Mouse (Mus musculus) macrophage (primary cell): Measurements from ENCODE around the gene Ndrg2. TPM values are rescaled to one million over a fixed set of nuclear protein-coding genes. Genes with fewer than 3 reads are reported as not detected.
"Not testable (repeated sequence)": the region's sequence is repeated elsewhere in the genome, so short reads cannot be mapped to it uniquely, and the experiment has no call there.

ENCODE experiments used
- H3K27ac ChIP-seq: fragments of 350-480 bp; formaldehyde crosslinking; 2 replicates; pipeline ENCODE4 v1.9.0; 2021
- H3K36me3 ChIP-seq: fragments of 350-480 bp; formaldehyde crosslinking; 2 replicates; pipeline ENCODE4 v1.9.0; 2021; ENCODE audit errors: inconsistent target
- H3K4me3 ChIP-seq: fragments of 350-480 bp; formaldehyde crosslinking; 2 replicates; pipeline ENCODE4 v1.9.0; 2021; ENCODE audit errors: inconsistent target
- H3K79me2 ChIP-seq: fragments of 350-480 bp; formaldehyde crosslinking; 2 replicates; pipeline ENCODE4 v1.9.0; 2021; ENCODE audit errors: inconsistent target
- WGBS: methylation state at CpG from one replicate; pipeline ENCODE4 v1.1.7; 2026; ENCODE audit warnings: inconsistent platforms; ENCODE audit not compliant: missing documents; 5-methylcytosine and 5-hydroxymethylcytosine counted together
- polyA plus RNA-seq: library from polyadenylated mRNA; stranded (reverse); fragments of 250-400 nt; gene quantifications from 3 replicates; pipeline ENCODE4 v1.2.4, GENCODE M21; 2018; ENCODE audit warnings: inconsistent platforms

Ndrg2 gene
- polyA plus RNA-seq, 1 experiment from 2014 or later, result not detected

GRCm38 (mm10) chr14:51863603-51864002, 50.4 kb downstream of the Ndrg2 start:
- H3K27ac ChIP-seq, H3K79me2 ChIP-seq, H3K36me3 ChIP-seq, H3K4me3 ChIP-seq: not testable (repeated sequence)
- WGBS, result 8% methylated on average over 1 of the region's 1 CpGs

- 67% methylated on average over 7 of the region's 7 CpGs for WGBS
- not testable (repeated sequence) for H3K27ac ChIP-seq, H3K79me2 ChIP-seq, H3K36me3 ChIP-seq, H3K4me3 ChIP-seq
Measured at GRCm38 (mm10) chr14:51855280-51855679, 58.7 kb downstream of the Ndrg2 start.

Other genes with a start within 250 kb of the Ndrg2 start
- gene Gm17079, start 218.7 kb downstream of the Ndrg2 start, polyA plus RNA-seq, result not detected in 3 replicates
- gene Gm5800, start 197.0 kb downstream of the Ndrg2 start, polyA plus RNA-seq, result not detected in 3 replicates
- gene Ang4, start 140.6 kb downstream of the Ndrg2 start, polyA plus RNA-seq, result not detected in 3 replicates
- not detected in 3 replicates for gene AY358078, start 114.1 kb downstream of the Ndrg2 start, polyA plus RNA-seq
- 0.75 TPM in 1 of 3 replicates, not detected in the others for gene Ear6, start 60.5 kb downstream of the Ndrg2 start, polyA plus RNA-seq
- 5.5 to 12.4 TPM (median 8.5 TPM) in 3 replicates for gene Mettl17, start 29.3 kb downstream of the Ndrg2 start, polyA plus RNA-seq
- gene Slc39a2, start 21.3 kb downstream of the Ndrg2 start, polyA plus RNA-seq, result 0.16 to 0.27 TPM in 2 of 3 replicates, not detected in the other
- gene Tppp2, start 4.3 kb upstream of the Ndrg2 start, polyA plus RNA-seq, result not detected in 3 replicates
- not detected in 3 replicates for gene Rnase13, start 8.6 kb upstream of the Ndrg2 start, polyA plus RNA-seq
- 0.60 to 1.3 TPM (median 1.3 TPM) in 3 replicates for gene Arhgef40, start 70.6 kb upstream of the Ndrg2 start, polyA plus RNA-seq
- gene Tmem253, start 101.5 kb upstream of the Ndrg2 start, polyA plus RNA-seq, result 0.16 to 0.21 TPM in 2 of 3 replicates, not detected in the other
- 7.2 to 19.5 TPM (median 12.3 TPM) in 3 replicates for gene Zfp219, start 106.6 kb upstream of the Ndrg2 start, polyA plus RNA-seq
- gene Olfr221, start 128.3 kb upstream of the Ndrg2 start, polyA plus RNA-seq, result not detected in 3 replicates
- gene Hnrnpc, start 189.9 kb upstream of the Ndrg2 start, polyA plus RNA-seq, result 156 to 310 TPM (median 188 TPM) in 3 replicates
- gene Rpgrip1, start 196.5 kb upstream of the Ndrg2 start, polyA plus RNA-seq, result 1.3 to 4.3 TPM (median 2.3 TPM) in 3 replicates